Mouse (Mus musculus) right cerebral cortex, adult 2 months (tissue): ENCODE results near the gene Chp1.
A peak's percentile ranks its signal among the peaks of the same experiment; 100 is the strongest.
"Not testable (repeated sequence)": the region's sequence is repeated elsewhere in the genome, so short reads cannot be mapped to it uniquely, and the experiment has no call there.

Experiments used
- DNase-seq, 2 experiments: peaks; one replicate each; pipeline ENCODE4 v3.0.0; 2021 to 2022; ENCODE audit warnings: low spot score in 2 of 2

Chp1 gene

DNA sequence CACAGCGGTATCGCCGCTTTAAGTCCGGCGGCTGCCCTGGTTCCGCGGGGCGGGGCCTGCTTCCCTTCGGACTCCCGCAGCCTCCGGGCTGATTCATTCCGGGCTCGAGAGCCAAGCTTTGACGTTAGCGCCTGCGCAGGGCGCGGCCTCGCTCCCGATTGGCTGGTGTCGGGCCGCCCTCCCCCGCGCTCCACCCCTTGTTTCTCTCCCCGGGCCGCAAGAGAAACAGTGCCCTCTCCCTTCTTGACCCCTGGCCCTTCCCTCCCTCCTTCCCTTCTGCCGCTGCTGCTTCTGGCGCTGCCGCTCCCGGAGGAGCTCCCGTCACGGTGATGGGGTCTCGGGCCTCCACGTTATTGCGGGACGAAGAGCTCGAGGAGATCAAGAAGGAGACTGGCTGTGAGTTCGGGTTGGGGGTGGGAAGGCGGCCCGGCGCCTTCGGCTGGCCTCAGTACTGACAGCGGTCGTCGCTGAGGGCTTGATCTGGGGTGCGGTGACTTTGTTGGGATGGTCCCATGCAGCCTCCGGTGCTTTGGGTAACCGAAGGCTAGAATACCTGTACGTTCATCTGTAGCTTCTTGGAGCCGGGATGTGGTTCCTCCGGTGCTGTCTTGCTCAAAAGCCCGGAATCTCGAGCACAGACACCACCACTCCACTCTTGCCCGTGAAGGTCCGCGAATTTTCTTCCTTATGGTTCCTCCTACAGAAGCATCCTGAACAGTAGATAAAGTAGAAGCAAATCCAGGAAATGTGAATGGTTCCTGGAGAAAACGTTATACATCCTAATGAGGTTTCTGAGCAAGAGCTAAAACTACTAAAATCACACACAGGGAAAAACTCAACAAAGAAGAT is at the start of gene Chp1, which contains the start of gene Exd1:
Chp1 (plus strand) TSS at position 176 of the 849 bp plus-strand sequence.
Exd1 (minus strand) TSS at position 106 of the 849 bp plus-strand sequence.
- peak; percentile 98 to 99 for DNase-seq

DNA sequence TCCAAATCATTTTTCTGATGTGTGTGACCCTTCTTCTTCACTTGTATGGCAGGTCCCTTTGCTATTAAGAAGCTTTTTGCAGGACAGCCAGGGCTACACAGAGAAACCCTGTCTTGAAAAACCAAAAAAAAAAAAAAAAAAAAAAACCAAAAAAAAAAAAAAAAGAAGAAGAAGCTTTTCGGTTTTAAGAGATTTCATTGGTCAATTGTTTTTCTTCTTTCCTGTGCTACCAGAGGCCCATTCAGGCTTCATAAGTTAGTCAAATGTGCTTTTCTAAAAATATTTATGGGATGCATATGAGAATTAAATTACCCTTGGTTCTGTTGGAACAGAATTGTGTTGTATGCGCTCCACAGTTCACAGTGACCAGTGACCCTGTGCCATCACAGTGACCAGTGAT is 48.6 kb upstream of the Chp1 start:
- no peak for DNase-seq

DNA sequence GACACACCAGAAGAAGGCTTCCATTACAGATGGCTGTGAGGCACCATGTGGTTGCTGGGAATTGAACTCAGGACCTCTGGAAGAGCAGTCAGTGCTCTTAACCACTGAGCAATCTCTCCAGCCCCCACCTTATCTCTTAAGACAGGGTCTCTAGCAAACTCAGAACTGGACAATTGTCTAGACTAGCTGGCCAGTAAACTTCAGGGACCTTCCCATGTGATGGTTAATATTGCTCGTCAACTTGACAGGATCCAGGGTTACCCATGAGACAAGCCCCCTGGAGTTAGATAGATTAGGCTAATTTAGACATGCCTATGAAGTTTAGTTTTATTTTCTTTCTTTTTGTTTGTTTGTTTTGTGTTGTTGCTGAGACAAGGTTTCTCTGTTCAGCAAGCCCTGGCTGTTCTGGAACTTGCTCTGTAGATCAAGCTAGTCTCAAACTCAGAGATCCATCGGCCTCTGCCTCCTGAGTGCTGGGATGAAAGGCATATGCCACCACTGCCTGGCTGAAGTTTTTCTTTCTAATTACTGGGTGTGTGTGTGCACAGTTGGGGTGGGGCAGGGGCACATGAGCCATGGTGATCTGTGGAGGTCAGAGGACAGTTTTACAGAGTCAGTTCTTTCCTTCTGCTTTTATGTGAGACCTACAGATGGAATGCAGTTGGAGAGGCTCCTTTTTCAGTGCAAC is 46.4 kb upstream of the Chp1 start:
- DNase-seq, result no peak

DNA sequence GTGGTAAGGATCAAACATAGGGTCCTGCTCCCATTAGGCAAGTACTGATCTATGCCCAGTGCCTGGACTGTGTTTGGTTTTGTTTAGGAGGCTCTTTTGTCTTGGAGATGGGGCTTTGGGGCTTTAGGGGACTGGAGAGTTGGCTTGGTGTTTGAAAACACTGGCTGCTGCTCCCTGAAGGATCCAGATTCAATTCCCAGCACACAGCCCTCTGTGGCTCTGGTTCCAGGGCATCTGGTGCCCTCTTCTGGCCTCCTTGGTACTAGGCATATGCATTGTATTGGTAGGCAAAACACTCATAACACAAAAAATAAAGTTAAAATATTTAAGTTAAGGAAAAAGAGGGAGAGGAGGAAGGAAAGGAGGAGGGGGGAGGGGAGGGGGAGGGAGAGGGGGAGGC is 40.4 kb upstream of the Chp1 start:
- no peak for DNase-seq

DNA sequence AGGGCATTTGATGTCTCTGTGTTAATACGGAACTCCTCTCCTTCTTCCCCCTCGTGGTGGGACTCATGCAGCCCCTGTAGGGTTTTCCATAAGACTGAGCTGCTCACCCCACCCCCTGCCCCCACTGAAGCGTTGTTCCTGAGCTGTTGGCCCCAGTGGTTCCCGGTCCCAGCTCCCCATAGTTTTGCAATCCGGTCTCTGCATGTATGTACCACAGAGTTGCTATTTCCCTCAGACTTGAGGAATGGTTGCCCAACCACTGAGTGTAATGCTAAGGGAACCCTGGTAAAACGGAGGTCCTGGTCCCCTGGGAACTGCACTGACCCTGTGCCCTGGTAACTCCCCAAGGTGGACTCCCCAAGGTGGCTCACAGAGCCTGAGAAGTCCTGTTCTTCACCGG is 39.0 kb upstream of the Chp1 start:
- not testable (repeated sequence) for DNase-seq

DNA sequence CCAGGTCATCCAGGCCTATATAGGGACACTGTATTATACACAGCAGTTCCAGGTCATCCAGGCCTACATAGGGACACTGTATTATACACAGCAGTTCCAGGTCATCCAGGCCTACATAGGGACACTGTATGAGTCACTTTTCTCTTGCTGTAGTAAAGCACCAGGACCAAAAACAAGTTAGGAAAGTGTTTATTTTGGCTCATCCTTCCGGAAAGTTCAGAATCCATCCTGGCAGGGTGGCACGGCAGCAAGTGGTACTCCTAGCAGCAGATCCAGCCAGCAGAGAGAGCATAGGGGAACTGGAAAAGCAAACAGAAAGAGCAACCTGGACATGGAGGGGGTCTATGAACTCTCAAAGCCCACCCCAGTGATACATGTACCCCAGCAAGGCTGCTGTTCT is 36.6 kb upstream of the Chp1 start:
- no peak for DNase-seq

DNA sequence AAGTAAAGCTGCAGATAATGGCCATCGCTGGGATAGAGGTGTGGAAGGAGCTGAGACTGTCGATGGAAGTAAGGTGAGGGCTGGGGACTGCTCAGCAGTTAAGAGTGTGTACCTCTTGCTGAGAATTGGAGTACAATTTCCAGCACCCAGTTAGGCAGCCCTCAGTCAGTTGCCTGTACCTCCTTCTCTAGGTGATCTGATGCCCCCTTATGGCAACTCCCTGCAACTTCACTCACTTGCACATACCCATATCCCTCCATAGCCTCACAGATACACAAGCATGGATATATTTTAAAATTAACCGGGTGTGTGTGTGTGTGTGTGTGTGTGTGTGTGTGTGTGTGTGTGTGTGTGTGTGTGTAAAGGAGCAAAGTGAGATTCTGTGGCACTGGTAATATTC is 35.2 kb upstream of the Chp1 start:
- DNase-seq, result no peak

DNA sequence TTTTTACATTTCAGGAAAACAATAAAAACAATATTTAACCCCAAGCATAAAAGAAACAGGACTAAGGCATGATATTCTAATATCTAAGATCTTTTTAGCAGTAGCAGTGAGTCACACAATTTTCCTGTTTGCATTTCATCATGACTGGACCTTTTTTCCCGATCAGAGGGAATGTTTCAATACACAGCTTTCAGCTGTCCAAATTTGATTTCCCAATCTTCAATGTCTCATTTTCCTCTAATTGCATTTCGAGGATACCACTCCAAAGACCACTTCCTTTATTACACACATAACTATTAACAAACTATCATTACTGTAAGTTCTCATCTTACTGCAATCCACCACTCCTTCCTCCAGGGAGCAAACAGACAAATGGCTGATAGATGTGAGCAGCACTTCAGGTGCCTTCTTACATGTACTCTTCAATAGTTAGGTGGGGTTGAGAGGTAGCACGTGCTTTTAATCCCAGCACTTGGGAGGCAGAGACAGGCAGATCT is 33.4 kb upstream of the Chp1 start:
- no peak for DNase-seq

DNA sequence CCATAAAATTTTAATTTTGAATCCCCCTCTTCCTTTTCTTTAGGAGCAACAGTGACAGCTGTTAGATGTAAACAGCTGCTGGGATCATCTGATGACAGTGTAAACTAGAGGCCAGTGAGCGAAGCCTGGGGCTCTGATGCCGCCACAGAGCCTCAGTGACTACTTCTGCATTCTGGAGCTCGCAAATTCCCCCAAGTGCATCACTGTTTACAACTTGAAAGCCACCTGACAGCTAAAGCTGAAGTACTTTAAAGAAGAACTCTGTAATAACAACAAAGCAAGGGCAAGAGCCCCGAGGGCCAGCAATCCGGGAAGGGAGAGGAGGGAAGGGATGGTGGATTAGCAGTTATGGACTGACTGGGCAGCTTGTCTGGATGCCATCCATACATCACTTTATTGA is 30.7 kb upstream of the Chp1 start:
- no peak for DNase-seq

DNA sequence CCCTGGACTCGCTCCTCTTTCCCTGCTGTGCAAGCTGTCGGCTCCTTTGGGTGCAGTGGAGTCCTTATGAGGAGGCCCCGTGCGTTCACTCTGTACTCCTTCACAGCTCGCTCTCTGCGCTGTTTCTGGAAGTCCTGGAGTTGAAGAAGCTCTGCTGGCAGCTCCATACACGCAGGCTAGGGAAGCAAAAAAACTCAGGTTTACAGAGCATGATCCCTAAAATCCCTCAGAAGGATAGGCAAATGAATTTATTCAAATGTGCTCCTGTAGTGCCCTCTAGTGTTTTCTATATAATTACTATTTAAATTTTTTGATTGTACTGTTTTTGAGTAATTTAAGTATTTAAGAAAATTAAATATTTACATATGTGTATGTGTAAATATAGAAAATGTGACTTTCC is 26.9 kb upstream of the Chp1 start:
- peak; percentile 13 to 15 for DNase-seq

DNA sequence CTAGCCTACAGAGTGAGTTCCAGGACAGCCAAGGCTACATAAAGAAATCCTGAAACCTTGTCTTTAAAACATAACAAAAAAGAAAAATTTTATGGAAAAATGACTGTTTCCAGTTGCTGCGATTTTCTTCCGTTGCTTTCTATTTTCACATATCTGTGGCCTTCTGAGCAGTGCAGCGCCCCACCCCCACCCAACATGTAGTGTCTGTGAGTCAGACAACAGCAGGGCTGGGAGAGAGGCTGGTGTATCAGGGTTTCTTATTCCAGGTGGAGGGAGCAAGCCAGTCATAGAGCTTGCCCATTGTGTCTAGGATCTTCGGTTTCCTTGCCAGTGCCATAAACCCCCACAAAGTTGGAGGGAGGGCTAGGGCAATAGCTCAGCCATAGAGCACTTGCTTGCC is 23.7 kb upstream of the Chp1 start:
- DNase-seq, result no peak

DNA sequence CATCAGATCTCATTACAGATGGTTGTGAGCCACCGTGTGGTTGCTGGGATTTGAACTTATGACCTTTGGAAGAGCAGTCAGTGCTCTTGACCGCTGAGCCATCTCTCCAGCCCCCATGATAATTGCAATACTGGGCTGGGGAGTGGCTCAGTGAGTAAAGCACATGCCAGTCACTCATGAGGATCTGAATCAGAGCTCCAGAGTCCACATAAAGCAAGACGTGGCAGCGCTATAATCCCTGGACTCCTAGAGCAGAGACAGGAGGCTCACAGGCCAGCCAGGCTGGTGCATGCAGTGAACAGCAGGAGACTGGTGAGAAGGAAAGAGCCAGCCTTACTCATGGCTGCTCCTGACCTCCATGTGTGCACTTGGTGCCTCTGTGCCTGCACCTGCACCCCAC is 22.1 kb upstream of the Chp1 start:
- no peak for DNase-seq

DNA sequence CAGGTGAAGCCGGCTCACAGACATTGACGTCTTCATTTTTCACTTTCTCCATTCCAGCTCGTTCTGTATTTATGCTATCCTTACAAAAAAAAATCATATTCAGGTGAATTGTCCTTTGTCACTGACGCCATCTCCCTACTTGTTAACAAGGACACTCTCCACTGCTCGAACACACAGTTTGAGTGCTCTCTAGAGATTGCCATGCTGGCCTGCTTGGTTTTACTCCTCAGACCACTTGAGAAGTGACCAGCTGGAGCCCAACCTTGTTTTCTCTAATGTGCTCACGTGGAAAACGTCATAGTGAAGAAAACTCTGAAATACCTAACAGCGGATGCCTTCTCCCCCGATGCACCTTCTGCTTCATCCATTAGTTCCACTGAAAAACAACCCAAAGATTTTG is 8.7 kb upstream of the Chp1 start:
- DNase-seq, result no peak

DNA sequence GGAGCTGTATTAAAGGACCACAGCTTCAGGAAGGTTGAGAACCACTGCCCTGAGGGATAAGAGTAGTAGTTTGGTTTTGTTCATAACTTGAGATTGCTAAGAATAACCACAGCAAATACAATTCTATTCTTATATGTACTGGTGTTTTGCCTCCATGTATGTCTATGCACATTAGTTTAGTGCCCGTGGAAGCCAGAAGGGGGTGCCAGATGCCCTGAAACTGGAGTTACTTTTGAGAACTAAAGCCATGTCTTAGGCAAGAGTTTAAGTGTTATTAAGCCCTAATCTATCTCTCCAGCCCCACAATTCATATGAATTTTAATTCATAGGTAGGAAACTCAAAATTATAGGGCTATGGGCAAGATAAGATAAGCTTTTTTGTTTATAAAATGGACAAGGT is 5.4 kb upstream of the Chp1 start:
- peak; percentile 58 to 63 for DNase-seq

DNA sequence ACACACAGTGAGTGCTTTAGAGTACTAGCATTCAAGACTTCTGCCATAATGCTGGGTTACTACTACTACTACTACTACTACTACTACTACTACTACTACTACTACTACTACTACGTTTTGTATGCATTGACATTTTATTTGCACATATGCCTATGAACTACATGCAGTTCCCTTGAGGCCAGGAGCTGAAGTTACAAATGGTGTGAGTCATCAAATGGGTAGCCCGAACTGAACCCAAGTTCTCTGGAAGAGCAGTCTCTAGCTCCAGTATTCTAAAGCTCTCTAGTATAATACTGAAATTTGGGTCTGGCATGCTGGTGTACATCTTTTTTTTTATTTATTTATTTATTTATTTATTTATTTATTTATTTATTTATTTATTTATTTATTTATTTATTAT is 3.8 kb upstream of the Chp1 start:
- DNase-seq, result no peak

DNA sequence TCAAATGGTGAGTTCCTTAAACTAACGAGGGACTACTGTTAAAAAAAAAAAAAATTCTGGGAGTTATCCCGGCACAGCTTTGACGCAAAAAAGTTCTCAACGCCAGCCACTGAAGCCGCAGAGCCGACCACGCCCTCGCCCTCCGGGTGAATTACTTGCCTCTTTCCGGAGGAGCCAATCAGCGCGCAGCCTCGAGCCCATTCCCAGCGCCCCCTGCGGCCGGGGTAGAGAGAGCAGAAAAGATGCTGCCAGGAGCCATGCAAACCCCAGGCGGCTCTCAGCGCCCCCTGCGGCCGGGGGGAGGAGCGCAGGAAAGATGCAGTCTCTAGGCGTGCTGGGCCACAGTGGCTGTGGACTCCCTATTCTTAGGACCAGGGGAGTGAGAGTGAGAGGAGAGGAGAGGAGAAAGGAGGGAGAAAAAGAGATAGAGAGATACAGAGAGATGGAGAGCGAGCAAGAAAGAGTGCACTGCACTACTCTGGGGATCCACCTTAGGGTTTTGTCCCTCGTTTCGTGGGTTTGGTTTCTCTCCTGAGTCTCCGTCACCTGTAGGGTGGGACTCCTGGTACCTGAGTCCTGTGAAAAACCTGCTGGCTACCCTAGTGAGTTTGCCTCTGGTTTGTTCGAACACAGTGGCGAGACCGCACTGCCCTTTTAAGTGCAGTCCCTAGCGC is 512 bp upstream of the Chp1 start:
- peak; percentile 74 to 79 for DNase-seq

DNA sequence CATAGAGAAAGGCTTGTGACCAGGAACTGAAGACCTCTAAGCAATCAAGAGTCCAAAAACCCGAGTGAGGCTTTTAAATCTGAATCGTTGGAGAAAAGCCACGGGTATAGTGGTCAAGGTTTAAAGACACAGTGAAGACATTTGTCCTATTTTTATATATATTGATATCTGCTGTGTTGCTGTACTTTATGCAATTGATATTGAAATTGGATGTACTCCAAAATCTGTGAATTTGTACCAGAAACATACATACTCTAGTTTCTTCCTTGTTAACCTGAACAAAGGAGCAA is 819 bp downstream of the Chp1 start:
- DNase-seq, result no peak

DNA sequence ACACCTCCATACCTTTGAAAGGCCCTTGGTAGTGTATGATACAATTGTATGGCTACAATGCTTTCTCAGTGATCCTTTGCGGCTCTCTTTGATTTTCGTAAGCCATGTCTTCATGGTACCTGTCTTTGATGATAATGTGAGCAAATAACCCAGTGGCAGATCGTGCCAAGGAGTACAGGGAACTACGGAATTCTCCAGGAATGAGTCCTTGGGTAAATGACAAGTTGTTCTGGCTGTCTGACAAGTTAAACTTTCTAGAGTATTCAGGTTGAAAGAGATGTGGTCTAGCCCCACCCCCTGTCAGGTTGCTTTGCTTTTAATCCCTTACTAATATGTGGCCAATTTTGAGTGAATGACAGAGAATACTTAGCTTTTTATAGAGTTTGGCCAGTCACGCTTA is 1.2 kb downstream of the Chp1 start:
- no peak for DNase-seq

DNA sequence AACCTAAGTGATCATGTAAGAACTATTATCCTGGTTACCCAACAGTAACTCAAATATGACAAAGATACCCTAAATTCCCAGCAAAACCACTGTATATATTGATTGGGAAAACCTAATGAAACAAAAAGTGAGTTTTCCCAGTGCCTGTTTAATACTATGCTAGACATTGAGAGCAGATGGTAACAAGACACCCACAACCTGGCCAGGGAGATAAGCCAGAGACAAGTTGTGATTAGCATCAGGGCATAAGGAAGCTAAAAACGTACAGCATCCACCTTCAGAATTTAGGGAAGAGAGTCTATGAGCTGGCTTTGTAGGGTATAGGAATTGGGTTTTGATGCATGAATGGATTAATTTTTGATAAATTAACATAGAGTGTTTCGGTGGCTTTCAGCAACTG is 2.2 kb downstream of the Chp1 start:
- DNase-seq, result no peak

DNA sequence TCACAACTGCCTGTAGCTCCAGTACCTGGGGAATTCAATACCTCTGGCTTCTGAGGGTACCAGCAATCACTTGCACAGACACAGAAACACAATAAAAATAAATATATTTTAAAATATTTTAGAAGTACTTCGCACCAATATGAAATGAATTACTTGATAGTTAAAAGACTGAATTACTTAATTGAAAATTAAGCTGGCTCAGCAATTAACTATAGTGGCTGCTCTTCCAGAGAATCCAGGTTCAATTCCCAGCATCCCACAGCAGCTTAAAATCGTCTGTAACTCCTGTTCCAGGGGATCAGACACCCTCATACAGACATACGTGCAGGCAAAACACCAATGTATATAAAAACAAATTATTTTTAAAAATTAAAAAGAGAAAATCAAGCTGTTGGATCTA is 10.5 kb downstream of the Chp1 start:
- DNase-seq, result no peak

DNA sequence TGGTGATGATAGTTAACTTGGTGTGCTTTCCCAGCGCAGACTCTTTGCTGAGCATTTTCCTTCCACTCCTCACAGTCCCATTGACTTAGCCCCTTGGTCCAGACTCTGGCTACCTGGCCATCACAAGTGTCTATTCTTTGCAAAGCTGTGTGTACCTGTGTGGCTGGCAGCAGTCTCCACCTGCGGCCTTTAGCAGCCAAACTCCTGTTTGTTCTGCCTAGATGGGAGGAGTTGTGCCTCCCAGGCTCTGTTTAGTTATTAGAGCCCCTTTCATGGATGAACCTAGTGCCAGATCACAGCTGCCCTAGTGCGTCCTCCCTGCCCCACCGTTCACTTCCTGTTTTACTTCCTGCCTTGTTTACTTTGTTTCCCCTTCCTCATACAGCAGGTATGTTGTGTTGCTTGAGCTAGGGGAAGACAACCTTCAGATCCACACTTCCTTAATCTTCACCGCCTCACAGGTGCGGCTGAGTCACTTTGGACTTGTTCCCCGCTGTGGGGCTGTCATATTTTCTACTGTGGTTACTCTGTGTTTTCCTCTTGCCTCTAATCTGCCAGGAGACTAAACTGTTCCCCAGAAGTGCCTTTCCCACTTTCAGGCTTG is 11.3 kb downstream of the Chp1 start:
- DNase-seq, result no peak

DNA sequence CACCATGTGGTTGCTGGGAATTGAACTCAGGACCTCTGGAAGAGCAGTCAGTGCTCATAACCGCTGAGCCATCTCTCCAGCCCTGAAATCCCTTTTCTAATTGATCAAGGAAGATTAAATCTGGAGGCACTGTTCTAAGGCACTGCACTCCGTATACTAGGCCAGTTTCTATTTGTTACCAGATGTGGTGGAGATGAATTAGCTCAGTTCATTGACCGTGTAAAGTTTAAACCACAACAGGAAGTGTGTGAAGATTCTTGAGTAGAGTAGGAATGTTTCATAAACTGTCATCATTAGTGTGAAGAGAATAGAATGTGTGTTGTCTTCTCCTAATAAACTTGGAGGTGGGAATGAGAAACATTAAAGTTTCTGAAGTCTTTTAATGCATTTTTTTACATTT is 14.3 kb downstream of the Chp1 start:
- DNase-seq, result no peak
